Mouse (Mus musculus) kidney, adult 2 months (tissue): Measurements from ENCODE around the gene Lmntd1.

Source experiments
- CTCF ChIP-seq: fragments of 200-500 bp; conservative IDR thresholded peaks from 2 replicates; pipeline ENCODE4 v1.5.1; 2011; ENCODE audit warnings: low read depth, mild to moderate bottlenecking, control low read depth, low read length, moderate library complexity, mixed read lengths; ENCODE audit not compliant: insufficient read depth, insufficient read length
- POLR2A ChIP-seq: fragments of 200-500 bp; IDR thresholded peaks from one replicate; pipeline ENCODE4 v1.6.1; 2011; ENCODE audit warnings: low read depth, low read length, control low read depth

DNA sequence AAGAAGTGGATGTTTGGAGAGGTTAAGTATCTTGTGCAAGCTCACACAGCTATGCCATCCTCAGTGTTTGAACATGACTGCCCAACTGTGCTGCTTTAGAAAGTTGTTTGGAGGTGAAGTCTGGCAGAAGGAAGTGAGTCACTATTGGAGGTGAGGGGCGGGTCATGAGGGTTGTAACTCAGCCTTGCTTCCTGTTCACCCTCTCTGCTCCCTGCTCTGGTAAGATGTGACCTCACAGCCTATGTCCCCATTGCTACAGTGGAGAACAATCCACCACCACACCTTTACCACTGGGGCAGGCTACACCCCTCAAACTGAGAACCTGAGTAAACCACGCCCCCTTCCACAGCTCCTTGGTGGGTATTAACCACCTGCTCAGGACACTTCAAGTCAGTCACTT lies 69.3 kb downstream of the Lmntd1 start:
- TF ChIP-seq CTCF (no peak), POLR2A (no peak)
